Mouse (Mus musculus) small intestine, adult 10 weeks (tissue): Measurements from ENCODE around the gene Nkx2-9. TPM values are rescaled to one million over a fixed set of nuclear protein-coding genes. Genes with fewer than 3 reads are reported as not detected.

ENCODE experiments used
- polyA plus RNA-seq: library from polyadenylated mRNA; stranded (reverse); fragments of 350-450 nt; fragmentation: Illumina TruSeq; extraction: RNeasy Lipid Tissue Mini Kit (QIAGEN cat#74804); gene quantifications from one replicate; pipeline ENCODE4 v1.2.3, GENCODE M21; 2014; ENCODE audit warnings: low replicate concordance

Nkx2-9 gene
- not detected for polyA plus RNA-seq

GRCm38 (mm10) chr12:56612761-56613437 lies at the start of gene Nkx2-9:
TSS of gene Nkx2-9 (minus strand) at chr12:56613284.

Other genes with a start within 250 kb of the Nkx2-9 start
- not detected for gene Nkx2-1, start 76.4 kb downstream of the Nkx2-9 start, polyA plus RNA-seq
- not detected for gene Pax9, start 78.5 kb upstream of the Nkx2-9 start, polyA plus RNA-seq